Mouse (Mus musculus): ENCODE results near the gene Wnt5b. TPM values are rescaled to one million over a fixed set of nuclear protein-coding genes. Genes with fewer than 3 reads are reported as not detected.

The Wnt5b gene
- total RNA-seq (2022): 1 to 10 TPM; 1.7 to 4.7 (median 3.5) TPM

- no peak for DNase-seq
Observed at GRCm38 (mm10) chr6:119543803-119544517, at the start of gene Wnt5b. Wnt5b (minus strand) TSS chr6:119544347.

GRCm38 (mm10) chr6:119590872-119591271 is 46.7 kb upstream of the Wnt5b start:
- no peak for DNase-seq

GRCm38 (mm10) chr6:119587897-119588296 is 43.8 kb upstream of the Wnt5b start:
- no peak for DNase-seq

GRCm38 (mm10) chr6:119587454-119587853 is 43.3 kb upstream of the Wnt5b start:
- DNase-seq: no peak

- no peak for DNase-seq
Observed at GRCm38 (mm10) chr6:119585652-119586375, 41.7 kb upstream of the Wnt5b start.

GRCm38 (mm10) chr6:119584061-119584460 is 39.9 kb upstream of the Wnt5b start:
- DNase-seq: no peak

GRCm38 (mm10) chr6:119583165-119583564 is 39.0 kb upstream of the Wnt5b start:
- DNase-seq: no peak

GRCm38 (mm10) chr6:119576706-119577105 is 32.6 kb upstream of the Wnt5b start:
- DNase-seq: no peak

GRCm38 (mm10) chr6:119575331-119575730 is 31.2 kb upstream of the Wnt5b start:
- no peak for DNase-seq

GRCm38 (mm10) chr6:119572296-119572695 is 28.1 kb upstream of the Wnt5b start:
- DNase-seq: no peak

- no peak for DNase-seq
Observed at GRCm38 (mm10) chr6:119570797-119571196, 26.6 kb upstream of the Wnt5b start.

- no peak for DNase-seq
Observed at GRCm38 (mm10) chr6:119568339-119568738, 24.2 kb upstream of the Wnt5b start.

- no peak for DNase-seq
Observed at GRCm38 (mm10) chr6:119565451-119566379, 21.6 kb upstream of the Wnt5b start.

GRCm38 (mm10) chr6:119562558-119562957 is 18.4 kb upstream of the Wnt5b start:
- DNase-seq: no peak

GRCm38 (mm10) chr6:119558855-119559254 is 14.7 kb upstream of the Wnt5b start:
- no peak for DNase-seq

- no peak for DNase-seq
Observed at GRCm38 (mm10) chr6:119554439-119554838, 10.3 kb upstream of the Wnt5b start.

- no peak for DNase-seq
Observed at GRCm38 (mm10) chr6:119544518-119544864, 344 bp upstream of the Wnt5b start.

GRCm38 (mm10) chr6:119543456-119543802 is 718 bp downstream of the Wnt5b start:
- no peak for DNase-seq

- DNase-seq: no peak
Observed at GRCm38 (mm10) chr6:119535867-119536266, 8.3 kb downstream of the Wnt5b start.

- no peak for DNase-seq
Observed at GRCm38 (mm10) chr6:119533170-119533709, 10.9 kb downstream of the Wnt5b start.

- no peak for DNase-seq
Observed at GRCm38 (mm10) chr6:119529659-119530058, 14.5 kb downstream of the Wnt5b start.

- no peak for DNase-seq
Observed at GRCm38 (mm10) chr6:119526498-119526897, 17.6 kb downstream of the Wnt5b start.

GRCm38 (mm10) chr6:119521931-119522391 is 22.2 kb downstream of the Wnt5b start:
- DNase-seq: no peak
